Mouse (Mus musculus): ENCODE results near the gene Setd5. TPM values are rescaled to one million over a fixed set of nuclear protein-coding genes. Genes with fewer than 3 reads are reported as not detected.

Setd5 gene
- polyA plus RNA-seq, 1 experiment, result 16.8 TPM

DNA sequence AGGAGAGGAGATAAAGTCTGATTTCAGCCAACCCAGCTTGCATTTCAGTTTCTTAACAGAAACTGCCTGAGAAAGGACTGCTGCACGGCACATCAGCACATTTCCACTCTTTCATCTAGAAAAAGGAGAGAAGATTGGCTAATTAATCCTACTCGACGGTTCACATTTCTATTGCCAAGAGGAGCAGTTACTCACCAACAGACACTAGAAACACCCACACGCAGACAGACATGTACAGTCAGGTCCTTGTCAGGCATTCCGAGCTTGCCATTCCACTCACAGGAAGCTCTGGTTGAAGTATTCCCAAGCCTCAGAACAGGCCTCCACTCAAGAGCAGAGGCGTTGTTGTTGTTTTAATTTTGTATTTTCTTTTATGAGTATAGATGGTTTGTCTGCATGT is 42.7 kb upstream of the Setd5 start:
- TF ChIP-seq POLR2A (IDR thresholded peaks at IDR 0.05; ENCODE audit: low read depth, low read length) (no peak), CTCF (conservative IDR thresholded peaks at IDR 0.05; ENCODE audit: insufficient read depth, insufficient read length, low read depth, low read length) (no peak)

DNA sequence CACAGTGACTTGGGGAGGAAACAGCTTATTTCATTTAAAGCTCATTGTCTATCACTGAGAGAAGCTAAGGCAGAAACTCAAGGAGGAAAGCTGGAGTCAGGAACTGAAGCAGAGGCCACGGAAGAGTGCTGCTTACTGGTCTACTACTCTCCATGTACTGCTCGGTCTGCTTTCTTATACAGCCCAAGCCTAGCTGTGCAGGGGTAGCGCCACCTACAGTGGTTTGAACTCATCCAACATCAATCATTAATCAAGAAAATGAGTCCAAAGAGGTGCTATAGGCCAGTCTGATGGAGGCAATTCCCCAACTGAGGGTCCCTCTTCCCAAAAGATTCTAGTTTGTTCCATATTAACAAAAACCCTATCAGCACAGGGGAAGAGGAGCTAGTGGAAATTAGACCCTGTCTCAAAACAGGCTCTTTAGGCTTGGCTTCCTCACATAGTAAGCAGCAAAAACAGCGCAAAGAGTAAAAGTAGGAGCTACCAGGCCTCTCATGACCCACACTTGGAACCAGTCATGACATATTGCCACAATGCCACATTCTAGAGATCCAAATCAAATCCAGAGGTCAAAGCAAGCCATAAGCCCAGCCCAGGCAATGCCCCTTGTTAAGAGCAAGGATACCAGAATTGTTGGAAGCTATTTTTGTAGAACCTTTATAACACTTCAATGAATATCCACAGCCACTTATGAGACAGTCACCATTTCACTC is 40.5 kb upstream of the Setd5 start:
- H3K36me3 ChIP-seq (ENCODE audit: control insufficient read depth, insufficient read depth, low read length), result no peaks in the 10 kb centered on the region
- no peak overlapping the region for H3K27ac ChIP-seq (ENCODE audit: insufficient read depth, low read depth, low read length)
- H3K4me3 ChIP-seq (ENCODE audit: insufficient read depth, low read depth, low read length), result no peak overlapping the region
- H3K27me3 ChIP-seq (replicated peaks; ENCODE audit: control insufficient read depth, insufficient read depth, low read length), result no peaks in the 10 kb centered on the region
- TF ChIP-seq POLR2A (IDR thresholded peaks at IDR 0.05; ENCODE audit: low read depth, low read length), result no peak
- TF ChIP-seq CTCF (conservative IDR thresholded peaks at IDR 0.05; ENCODE audit: insufficient read depth, insufficient read length, low read depth, low read length), result peak; percentile 39; the same call in 1 of the 2 replicates
- peak; percentile 21 for DNase-seq
- H3K4me1 ChIP-seq (ENCODE audit: control insufficient read depth, insufficient read depth, low read length), result no peaks in the 10 kb centered on the region; the same call in 1 of the 2 replicates
- WGBS, result 61% methylated on average over 4 of the region's 4 CpGs

More for the DNA sequence above, 42.7 kb upstream of the Setd5 start:
- no peaks in the 10 kb centered on the region for H3K36me3 ChIP-seq (ENCODE audit: control insufficient read depth, insufficient read depth, low read length)
- 87% methylated on average over 6 of the region's 6 CpGs for WGBS
- H3K4me1 ChIP-seq (ENCODE audit: control insufficient read depth, insufficient read depth, low read length), result no peaks in the 10 kb centered on the region; the same call in 1 of the 2 replicates
- no peak overlapping the region for H3K27ac ChIP-seq (ENCODE audit: insufficient read depth, low read depth, low read length)
- DNase-seq, result no peak
- H3K27me3 ChIP-seq (replicated peaks; ENCODE audit: control insufficient read depth, insufficient read depth, low read length), result no peaks in the 10 kb centered on the region
- H3K4me3 ChIP-seq (ENCODE audit: insufficient read depth, low read depth, low read length), result no peak overlapping the region

DNA sequence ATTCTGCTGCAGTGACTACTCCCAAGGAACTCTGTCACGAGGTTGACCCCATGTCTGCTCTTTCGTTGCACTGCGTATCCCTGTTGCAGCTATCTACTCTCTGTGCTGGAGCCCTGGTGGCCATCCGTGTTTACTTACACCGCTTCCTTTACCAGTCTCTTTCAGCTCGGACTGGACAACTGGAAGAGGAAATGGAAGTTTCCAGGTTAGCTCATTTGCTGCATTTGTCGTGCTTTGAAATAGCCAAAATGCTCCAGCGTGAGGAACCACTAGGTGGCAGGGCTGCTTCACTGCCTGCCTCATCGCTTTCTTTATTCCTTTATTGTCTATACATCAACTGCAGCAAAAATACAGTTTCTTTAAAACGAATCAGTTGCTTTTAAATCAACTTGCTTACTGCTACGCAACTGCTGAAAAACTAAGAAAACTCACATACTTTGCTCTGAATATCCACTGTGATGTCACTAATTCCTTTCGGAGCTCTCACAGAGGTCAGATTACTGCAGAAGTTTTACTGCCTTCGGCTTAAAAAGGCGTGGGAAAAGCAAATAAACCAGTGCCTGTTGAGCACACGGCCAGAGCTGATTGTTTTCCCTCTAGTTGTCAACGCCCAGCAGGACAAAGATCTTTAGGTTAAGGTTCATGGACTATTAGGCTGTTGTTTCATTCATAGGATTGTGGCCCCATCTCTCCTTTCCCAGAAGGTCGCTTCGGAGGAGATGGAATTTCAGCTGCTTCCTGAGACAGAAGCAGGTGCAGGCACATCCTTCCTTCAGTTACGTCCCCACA is 39.0 kb upstream of the Setd5 start:
- Histone ChIP-seq H3K36me3 (ENCODE audit: control insufficient read depth, insufficient read depth, low read length) (no peaks in the 10 kb centered on the region), H3K4me3 (ENCODE audit: insufficient read depth, low read depth, low read length) (no peak overlapping the region; the same call in 1 of the 2 replicates), H3K27me3 (replicated peaks; ENCODE audit: control insufficient read depth, insufficient read depth, low read length) (no peaks in the 10 kb centered on the region), H3K4me1 (ENCODE audit: control insufficient read depth, insufficient read depth, low read length) (no peaks in the 10 kb centered on the region; the same call in 1 of the 2 replicates), H3K27ac (ENCODE audit: insufficient read depth, low read depth, low read length) (peak overlapping the region; percentile 22; the same call in 1 of the 2 replicates)
- WGBS, result 4% methylated on average over 19 of the region's 19 CpGs
- peak; percentile 83 for DNase-seq
- peak; percentile 95 for TF ChIP-seq CTCF (conservative IDR thresholded peaks at IDR 0.05; ENCODE audit: insufficient read depth, insufficient read length, low read depth, low read length)
- TF ChIP-seq POLR2A (IDR thresholded peaks at IDR 0.05; ENCODE audit: low read depth, low read length), result no peak

DNA sequence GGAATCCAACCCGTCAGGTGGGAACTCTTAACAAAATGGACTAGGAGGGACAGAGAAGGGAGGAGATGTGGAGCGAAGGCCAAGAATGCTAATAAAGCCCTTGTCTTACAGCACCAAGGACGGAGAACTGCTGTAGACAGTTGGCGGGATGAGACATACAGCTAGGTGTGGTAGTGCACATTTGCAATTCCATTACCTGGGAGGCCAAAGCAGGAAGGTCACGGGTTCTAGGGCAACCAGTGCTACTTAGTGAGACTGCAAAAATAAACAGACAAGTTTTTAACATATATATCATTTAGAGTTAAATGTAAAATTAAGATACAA is 38.5 kb upstream of the Setd5 start:
- TF ChIP-seq POLR2A (IDR thresholded peaks at IDR 0.05; ENCODE audit: low read depth, low read length) (no peak), CTCF (conservative IDR thresholded peaks at IDR 0.05; ENCODE audit: insufficient read depth, insufficient read length, low read depth, low read length) (no peak)
- no peak overlapping the region for H3K4me3 ChIP-seq (ENCODE audit: insufficient read depth, low read depth, low read length)
- no peaks in the 10 kb centered on the region; the same call in 1 of the 2 replicates for H3K4me1 ChIP-seq (ENCODE audit: control insufficient read depth, insufficient read depth, low read length)
- H3K27ac ChIP-seq (ENCODE audit: insufficient read depth, low read depth, low read length), result no peak overlapping the region
- H3K27me3 ChIP-seq (replicated peaks; ENCODE audit: control insufficient read depth, insufficient read depth, low read length), result no peaks in the 10 kb centered on the region
- 43% methylated on average over 5 of the region's 5 CpGs for WGBS
- no peak for DNase-seq
- H3K36me3 ChIP-seq (ENCODE audit: control insufficient read depth, insufficient read depth, low read length), result no peaks in the 10 kb centered on the region

DNA sequence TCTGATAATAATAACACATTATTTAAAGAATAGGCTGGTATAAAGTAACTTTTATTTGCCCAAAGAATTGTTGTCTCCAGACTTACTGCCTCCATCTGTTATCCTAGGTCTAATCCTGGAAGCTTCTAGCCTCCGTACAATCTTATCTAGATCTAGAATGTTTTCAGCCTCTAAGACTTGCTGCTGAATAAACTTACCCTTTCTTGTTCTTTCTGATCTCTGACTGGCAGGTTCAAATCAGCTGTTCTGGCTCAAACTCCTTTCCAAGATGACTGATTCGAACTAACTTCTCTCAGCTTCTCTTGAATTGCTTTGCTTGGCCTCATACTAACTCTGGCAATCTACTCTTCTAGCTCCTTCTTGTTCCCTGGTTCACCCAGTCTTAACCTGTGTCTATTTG is 36.8 kb upstream of the Setd5 start:
- Histone ChIP-seq H3K4me1 (ENCODE audit: control insufficient read depth, insufficient read depth, low read length) (no peaks in the 10 kb centered on the region; the same call in 1 of the 2 replicates), H3K27me3 (replicated peaks; ENCODE audit: control insufficient read depth, insufficient read depth, low read length) (no peaks in the 10 kb centered on the region), H3K27ac (ENCODE audit: insufficient read depth, low read depth, low read length) (no peak overlapping the region), H3K36me3 (ENCODE audit: control insufficient read depth, insufficient read depth, low read length) (no peaks in the 10 kb centered on the region), H3K4me3 (ENCODE audit: insufficient read depth, low read depth, low read length) (no peak overlapping the region)
- DNase-seq, result no peak
- 76% methylated on average over 2 of the region's 2 CpGs for WGBS
- TF ChIP-seq CTCF (conservative IDR thresholded peaks at IDR 0.05; ENCODE audit: insufficient read depth, insufficient read length, low read depth, low read length) (no peak), POLR2A (IDR thresholded peaks at IDR 0.05; ENCODE audit: low read depth, low read length) (no peak)

DNA sequence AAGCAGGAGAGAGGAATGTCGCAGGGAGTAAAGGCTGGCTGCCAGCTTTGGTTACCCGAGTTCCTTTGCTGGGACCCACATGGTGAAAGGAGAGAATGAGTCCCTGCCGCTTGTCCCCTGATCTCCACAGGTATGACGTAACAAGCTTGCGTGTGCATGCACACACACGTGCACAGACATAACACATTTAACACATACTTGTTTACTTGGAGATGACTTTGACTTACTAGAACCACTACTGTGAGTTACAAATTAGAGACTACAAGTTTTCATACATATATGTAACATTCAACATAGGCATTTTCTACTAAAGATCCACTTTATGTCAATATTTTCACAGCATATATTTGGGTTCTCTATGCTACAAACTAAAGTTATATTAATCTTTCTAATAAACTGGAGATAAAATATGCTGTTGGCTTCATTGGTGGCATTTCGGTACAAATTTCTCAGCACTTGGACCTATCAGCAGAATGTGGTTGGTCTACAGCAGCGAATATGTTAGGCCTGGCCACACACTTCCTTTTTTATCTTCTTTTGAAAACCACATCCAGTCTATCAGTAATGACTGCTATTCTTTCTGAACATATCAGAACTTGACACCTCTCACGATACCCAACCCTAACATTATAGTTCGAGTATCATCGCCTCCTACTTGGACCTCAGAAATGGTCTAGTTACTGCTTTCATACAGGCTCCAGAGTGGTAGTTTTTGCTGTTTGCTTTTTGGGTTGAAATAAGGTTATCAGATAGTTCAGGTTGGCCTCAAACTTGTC is 35.8 kb upstream of the Setd5 start:
- H3K27ac ChIP-seq (ENCODE audit: insufficient read depth, low read depth, low read length), result no peak overlapping the region

More for the DNA sequence above, 35.8 kb upstream of the Setd5 start:
- Histone ChIP-seq H3K4me1 (ENCODE audit: control insufficient read depth, insufficient read depth, low read length) (no peaks in the 10 kb centered on the region; the same call in 1 of the 2 replicates), H3K4me3 (ENCODE audit: insufficient read depth, low read depth, low read length) (no peak overlapping the region), H3K27me3 (replicated peaks; ENCODE audit: control insufficient read depth, insufficient read depth, low read length) (no peaks in the 10 kb centered on the region), H3K36me3 (ENCODE audit: control insufficient read depth, insufficient read depth, low read length) (no peaks in the 10 kb centered on the region)
- TF ChIP-seq CTCF (conservative IDR thresholded peaks at IDR 0.05; ENCODE audit: insufficient read depth, insufficient read length, low read depth, low read length) (no peak), POLR2A (IDR thresholded peaks at IDR 0.05; ENCODE audit: low read depth, low read length) (no peak)
- no peak for DNase-seq
- 79% methylated on average over 11 of the region's 11 CpGs for WGBS

Data from kidney, adult 2 months (tissue).